Mouse (Mus musculus) layer of hippocampus, adult 2 months (tissue): ENCODE data around the gene Dip2b. TPM values are rescaled to one million over a fixed set of nuclear protein-coding genes. Genes with fewer than 3 reads are reported as not detected.

ENCODE experiments used
- DNase-seq, 2 experiments: peaks; one replicate each; pipeline ENCODE4 v3.0.0; 2022; ENCODE audit warnings: low spot score in 2 of 2
- H3K27ac ChIP-seq: fragments of 200-600 bp; 2 replicates; pipeline ENCODE4 v1.8.1; 2022
- H3K4me3 ChIP-seq: fragments of 200-600 bp; 2 replicates; pipeline ENCODE4 v1.8.1; 2022; ENCODE audit warnings: mild to moderate bottlenecking
- CTCF ChIP-seq: fragments of 200-600 bp; conservative IDR thresholded peaks from 2 replicates; pipeline ENCODE4 v1.8.1; 2022; ENCODE audit warnings: antibody characterized with exemption, mild to moderate bottlenecking, moderate library complexity
- total RNA-seq, 2 experiments: library from RNA; stranded (reverse); gene quantifications; 2 replicates each; pipeline ENCODE4 v1.2.3; 2021

Gene Dip2b
- total RNA-seq, 2 experiments from 2014 or later = 47.7 to 51.3 TPM

DNA sequence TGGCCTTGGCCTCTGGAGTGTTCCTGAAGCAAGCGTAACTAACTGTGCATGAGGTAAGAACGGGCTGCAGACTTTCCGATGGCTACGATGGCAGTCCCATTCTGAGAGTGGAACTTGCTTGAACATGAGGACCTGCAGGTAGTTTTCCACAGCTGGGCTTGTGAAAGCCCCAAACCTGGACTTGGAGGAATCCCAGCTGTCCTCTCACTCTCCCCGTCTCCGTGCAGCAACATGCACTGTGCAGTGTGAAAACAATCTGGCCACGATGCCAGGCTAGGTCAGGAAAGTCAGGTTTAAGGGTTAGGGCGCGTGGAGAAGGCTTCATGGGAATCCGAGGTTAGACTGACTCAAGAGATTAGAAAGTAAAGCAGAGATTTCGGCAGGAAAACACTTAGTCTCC lies 20.4 kb downstream of the Dip2b start:
- DNase-seq = no peak
- Histone ChIP-seq H3K27ac (no peak overlapping the region), H3K4me3 (no peak overlapping the region)
- no peak for TF ChIP-seq CTCF

DNA sequence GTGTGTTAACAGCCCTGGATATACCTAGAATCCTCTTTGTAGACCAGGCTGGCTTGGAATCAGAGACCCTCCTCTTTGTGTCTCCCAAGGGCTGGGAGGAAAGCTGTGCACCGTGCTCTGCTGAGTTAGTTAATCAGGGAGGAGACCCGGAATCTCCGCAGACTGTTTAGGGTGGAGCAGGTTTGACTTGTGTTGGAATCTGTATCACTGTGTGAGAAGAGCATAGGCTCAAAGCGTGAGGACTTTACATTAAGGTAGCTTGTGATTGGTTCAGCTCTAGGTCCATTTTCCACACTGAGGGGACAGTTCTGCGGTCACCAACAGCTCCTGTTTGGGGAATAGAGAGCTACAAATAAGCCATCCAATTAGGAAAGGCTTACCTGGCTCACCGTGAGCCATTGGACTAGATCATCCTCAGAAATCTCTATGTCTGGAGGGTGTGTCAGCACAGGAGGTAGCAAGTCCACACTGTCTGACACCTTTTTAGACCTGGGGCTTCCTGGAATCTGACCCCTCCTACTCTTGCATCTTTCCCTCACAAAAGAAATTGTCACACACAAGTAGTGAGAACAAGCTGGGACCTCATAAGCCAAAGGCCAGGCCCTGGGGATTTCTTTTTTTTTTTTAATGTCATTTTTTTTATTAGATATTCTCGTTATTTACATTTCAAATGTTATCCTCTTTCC lies 21.3 kb downstream of the Dip2b start:
- Histone ChIP-seq H3K4me3 (no peak overlapping the region), H3K27ac (no peak overlapping the region)
- no peak for TF ChIP-seq CTCF
- DNase-seq = no peak

DNA sequence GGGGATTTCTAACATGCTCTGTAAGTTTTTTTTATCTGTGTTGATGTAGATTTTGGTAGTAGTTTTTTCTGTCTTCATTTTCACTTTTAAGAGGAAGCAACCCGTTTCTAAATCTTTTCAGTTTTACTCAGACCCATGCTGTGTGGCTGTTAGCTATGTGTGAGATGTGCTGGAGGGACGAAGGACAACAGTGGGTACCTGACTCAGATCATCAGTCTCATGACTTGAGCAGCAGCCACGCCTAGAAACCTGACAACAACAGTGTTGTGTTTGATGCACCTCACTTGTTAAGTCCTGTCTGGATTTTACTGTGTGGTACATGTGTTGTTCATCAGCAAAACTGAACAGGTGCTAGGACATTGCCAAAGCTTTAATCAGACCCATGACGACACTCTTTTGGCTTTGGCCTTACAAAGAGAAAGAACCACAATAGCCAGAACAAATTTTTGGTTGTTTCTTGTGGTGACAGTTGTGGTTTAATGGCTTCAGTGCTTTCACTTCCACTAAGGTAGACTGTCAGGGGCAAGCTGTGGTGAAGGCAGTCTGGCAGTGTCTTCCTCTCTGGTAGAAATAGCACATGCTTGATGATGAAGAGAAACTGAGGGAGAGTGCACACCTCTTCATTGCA lies 22.2 kb downstream of the Dip2b start:
- H3K27ac ChIP-seq = no peak overlapping the region
- no peak for DNase-seq
- TF ChIP-seq CTCF = no peak
- no peak overlapping the region for H3K4me3 ChIP-seq

DNA sequence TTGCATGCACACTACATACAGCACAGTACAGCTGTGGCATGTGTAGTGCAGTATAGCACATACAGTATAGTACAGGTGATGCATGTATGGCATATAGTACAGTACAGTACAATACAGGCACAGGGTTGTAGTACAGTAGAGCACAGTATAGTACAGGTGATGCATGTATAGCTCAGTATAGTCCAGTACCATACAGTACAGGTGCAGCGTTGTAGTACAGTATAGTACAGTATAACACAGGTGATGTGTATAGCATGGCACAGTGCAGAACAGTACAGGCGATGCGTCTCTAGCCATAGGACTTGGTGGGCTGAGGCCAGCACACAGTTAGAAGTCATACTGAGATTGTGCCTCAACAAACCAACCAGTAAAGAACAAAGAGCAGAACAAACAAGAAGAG lies 22.9 kb downstream of the Dip2b start:
- Histone ChIP-seq H3K4me3 (no peak overlapping the region), H3K27ac (no peak overlapping the region)
- no peak for TF ChIP-seq CTCF
- no peak for DNase-seq

DNA sequence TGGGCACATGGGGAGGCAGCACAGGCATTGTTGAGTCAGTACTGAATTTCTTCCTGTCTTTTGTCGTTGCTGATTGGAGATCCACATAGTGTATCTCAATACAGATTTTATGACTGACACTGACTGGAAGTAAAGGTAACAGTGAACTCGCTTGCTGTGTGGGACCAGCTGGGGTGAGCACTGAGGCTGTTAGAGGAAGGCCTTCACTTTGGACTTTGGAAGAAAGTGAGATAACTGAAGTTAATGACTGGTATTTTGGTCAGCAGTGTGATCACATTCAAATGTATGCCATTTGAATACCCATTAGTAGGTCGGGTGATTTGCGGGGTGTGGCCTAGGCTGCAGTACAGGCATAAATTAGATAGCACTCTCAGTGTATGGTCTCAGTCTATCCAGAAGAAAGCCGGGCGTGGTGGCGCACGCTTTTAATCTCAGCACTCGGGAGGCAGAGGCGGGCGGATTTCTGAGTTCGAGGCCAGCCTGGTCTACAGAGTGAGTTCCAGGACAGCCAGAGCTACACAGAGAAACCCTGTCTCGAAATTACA lies 24.8 kb downstream of the Dip2b start:
- Histone ChIP-seq H3K27ac (no peak overlapping the region), H3K4me3 (no peak overlapping the region)
- DNase-seq = no peak
- TF ChIP-seq CTCF = no peak

DNA sequence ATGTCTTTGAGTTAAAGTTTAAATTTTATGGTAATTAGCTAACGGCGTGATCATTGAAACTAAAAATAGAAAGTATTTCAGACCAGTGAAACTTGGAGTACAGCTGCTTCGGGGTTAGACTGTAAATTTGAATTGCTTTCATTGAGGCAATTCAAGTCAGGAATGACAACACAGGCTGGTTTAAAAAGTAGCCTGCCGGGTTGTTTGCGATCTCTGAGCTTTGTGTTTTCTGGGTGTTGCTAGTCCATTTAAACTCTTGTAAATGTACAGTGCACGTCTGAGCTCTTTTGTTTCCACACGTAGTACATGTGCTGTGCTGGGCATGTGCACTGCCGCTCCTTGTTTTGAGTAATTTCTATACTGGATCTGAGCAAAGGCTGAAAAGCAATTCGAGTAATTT lies 28.2 kb downstream of the Dip2b start:
- DNase-seq = no peak
- Histone ChIP-seq H3K4me3 (no peak overlapping the region), H3K27ac (no peak overlapping the region)
- no peak for TF ChIP-seq CTCF

DNA sequence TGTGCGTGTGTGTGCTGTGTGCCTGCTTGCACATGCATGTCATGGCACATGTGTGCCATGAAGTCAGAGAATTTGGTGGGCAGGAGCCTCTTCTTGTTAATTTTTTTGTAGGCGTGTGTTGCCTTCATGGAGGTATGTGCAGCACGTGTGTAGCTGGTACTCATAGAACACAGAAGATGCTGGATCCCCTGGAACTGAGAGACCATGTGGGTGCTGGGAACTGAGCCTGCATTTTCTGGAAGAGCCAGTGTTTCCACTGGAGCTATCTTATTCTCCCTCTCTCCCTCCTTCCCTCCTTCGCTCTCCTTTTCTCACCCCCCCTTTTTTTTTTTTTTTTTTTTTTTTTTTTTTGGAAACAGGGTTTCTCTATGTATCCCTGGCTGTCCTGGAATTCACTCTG lies 30.6 kb downstream of the Dip2b start:
- no peak for TF ChIP-seq CTCF
- DNase-seq = no peak
- Histone ChIP-seq H3K27ac (no peak overlapping the region), H3K4me3 (no peak overlapping the region)

DNA sequence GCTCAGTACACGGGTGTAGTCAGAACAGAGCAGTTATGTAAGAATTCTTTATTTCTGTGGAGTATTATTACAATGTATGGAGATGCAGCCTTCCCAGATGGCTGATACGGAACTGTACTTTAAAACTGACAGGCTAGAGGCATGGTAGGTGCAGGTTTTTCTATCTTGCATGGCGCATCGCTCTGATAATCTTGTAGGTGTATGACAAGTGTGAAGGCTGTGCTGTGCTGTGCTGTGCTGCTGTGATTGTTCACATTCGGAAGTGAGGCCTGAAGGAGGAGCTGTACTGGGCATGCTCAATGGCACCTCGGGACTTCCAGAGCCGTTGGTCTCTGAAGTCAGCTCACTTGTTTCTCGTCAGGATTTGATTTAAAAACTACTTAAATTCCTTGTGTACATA lies 31.6 kb downstream of the Dip2b start:
- no peak overlapping the region for H3K4me3 ChIP-seq
- peak overlapping the region; percentile 52 for H3K27ac ChIP-seq
- DNase-seq = no peak
- no peak for TF ChIP-seq CTCF

DNA sequence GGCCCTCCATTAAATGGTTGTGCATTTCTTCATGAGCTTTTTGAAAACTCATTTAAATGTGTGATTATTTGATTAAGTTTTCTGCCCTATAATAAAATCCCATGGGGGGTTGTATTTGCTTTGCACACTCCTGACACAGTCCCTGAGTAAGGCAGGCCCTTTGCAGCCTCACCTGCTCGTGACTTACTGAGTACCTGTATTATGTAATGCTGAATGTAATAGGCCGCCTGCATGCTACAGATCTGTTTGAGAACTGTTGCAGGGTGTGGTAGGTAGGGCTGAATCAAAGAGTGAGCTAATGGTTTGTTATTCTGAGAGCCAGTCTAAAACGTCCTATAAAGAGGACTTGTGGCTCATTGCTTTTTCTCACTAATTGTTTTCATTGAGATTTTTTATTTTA lies 33.4 kb downstream of the Dip2b start:
- no peak for DNase-seq
- Histone ChIP-seq H3K4me3 (no peak overlapping the region), H3K27ac (no peak overlapping the region)
- TF ChIP-seq CTCF = no peak

DNA sequence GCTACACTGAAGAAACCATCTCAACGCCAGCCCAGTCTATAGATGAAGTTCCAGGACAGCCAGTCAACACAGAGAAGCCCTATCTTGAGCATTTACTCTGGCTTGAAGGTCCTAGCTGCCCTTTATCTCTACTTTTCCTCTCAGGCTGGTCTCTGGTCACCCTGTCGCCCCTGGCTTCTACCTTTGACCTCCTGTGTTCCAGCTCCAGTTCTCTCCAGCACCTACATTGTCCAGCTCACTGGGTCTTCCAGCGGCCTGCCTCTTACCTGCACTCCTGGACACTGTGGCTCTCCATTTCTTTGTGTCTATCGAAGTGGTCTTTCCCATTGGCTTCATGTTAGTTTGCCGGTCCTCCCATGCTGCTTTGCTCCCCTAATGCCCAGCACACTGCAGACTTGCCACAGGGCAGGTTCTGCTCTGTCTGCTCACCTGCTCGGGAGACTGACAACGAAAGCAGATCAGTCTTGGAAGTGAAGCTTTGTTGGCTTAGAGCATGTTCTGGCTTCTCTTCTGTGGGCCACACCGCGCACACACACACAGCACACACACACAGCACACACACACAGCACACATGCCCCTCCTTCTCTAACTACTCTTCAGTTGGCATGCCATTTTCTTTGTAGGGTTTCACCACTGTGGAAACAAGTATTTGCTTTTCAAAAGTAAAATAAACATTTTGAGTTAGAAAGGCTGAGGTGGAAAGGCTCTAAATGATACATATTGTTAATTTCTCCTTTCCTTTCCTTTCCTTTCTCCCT lies 35.4 kb downstream of the Dip2b start:
- Histone ChIP-seq H3K27ac (no peak overlapping the region), H3K4me3 (no peak overlapping the region)
- no peak for DNase-seq
- TF ChIP-seq CTCF = no peak

DNA sequence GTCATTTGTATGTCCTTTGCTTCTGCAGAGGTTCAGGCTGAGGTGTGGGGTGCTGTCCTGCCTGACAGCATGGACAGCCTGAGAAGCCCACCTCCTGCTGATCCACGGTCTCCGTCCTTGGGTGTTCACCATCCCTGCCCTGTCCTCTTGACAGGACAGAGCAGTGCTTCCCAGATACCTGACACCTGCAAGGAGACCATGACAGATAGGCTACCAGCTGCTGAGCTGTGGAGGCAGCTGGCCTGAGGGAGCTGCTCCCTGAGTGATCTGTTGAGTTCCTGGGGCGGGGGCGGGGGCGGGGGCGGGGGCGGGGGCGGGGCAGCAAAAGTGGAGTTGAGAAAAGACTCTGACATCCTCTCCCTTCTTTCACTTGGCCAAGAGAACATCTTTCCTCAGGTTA lies 36.3 kb downstream of the Dip2b start:
- no peak for TF ChIP-seq CTCF
- no peak overlapping the region for H3K4me3 ChIP-seq
- DNase-seq = no peak
- H3K27ac ChIP-seq = no peak overlapping the region

DNA sequence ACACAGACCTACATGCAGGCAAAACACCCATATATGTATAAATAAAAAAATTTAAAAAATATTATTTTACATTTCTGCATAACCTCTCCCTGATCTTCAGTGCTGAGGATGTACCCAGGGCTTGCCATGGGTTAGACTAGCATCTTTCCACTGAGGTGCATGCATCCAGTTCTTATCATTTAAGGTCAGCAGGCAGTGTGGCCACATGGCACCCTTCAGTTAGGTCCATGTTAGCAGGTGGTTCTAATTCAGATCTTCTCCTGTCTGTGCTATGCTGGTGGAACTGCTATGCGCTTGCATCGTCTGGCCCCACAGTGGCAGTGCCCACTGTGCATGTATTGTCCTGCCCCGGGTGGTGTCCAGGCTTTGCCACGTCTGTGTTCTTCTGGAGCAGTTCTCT lies 37.9 kb downstream of the Dip2b start:
- DNase-seq = no peak
- peak overlapping the region; percentile 62 for H3K27ac ChIP-seq
- TF ChIP-seq CTCF = no peak; the same call in 1 of the 2 replicates
- H3K4me3 ChIP-seq = no peak overlapping the region

DNA sequence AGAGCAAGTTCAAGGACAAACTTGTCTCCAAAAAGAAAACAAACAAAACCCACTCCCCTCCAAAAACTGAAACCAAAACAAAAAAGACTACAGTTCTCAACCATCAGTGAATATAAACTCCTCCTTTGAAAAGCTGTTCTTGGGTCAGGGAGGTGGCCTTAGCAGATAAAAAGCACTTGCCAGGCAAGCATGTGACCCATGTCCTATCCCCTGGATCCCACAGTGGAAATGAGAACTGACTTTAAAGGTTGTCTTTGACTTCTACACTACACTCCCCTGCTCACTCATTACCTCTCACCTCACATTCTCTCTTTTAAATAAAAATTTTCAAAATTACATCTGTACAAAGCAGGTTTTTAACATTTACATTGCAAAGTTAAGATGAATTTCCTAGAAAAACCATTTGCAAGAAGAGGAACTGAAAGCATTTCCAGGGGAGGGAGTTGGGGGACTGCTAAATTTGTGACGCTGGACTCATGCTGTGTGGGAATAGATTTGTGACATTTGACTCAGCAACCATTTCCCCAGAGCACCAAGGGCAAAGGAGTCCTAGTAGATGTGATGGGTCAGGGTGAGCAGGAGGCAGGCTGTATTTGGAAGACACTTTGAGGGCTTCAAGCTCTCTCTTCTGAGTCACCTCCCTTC lies 42.5 kb downstream of the Dip2b start:
- DNase-seq = no peak
- no peak overlapping the region for H3K4me3 ChIP-seq
- no peak for TF ChIP-seq CTCF
- H3K27ac ChIP-seq = peak overlapping the region; percentile 40; the same call in 1 of the 2 replicates
